Mouse (Mus musculus): ENCODE data around the gene Cdkn1c.

DNA sequence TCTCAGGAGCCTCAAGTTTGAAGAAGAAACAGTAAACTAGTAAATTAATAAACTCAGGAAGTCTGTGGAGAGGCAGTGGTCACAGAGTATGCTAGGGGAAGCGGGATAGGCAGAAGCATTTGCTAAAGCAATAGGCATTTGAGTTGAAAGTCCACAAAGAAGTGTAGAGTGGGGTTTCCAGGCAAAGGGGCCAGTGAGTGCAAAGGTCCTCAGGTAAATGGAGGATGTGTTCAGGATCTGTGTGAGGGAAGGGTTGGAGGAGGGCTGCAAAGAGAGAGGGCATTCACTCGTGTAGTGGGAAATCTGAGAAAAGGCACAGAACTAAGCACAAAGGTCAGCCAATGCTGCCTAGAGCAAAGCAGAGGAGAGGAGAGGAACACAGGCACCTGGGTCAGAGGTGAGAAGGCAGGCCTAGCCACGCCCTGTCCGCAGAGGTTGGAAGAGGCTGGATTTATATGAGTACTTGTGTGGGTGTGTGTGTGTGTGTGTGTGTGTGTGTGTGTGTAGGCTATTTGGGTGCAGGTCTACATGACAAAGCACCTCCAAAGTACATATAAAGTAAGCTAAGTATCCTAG is 41.2 kb downstream of the Cdkn1c start:
- TF ChIP-seq GABPA (IDR thresholded peaks at IDR 0.05; ENCODE audit: insufficient replicate concordance, low read depth, low read length) (no peak), TCF12 (IDR thresholded peaks at IDR 0.05; ENCODE audit: low read depth, low read length) (no peak), CHD1 (IDR thresholded peaks at IDR 0.05; ENCODE audit: low read depth, low read length) (no peak), ZKSCAN1 (IDR thresholded peaks at IDR 0.05; ENCODE audit: borderline replicate concordance, low read depth, low read length) (no peak), CTCF (conservative IDR thresholded peaks at IDR 0.05 in 1 of 2, IDR thresholded peaks at IDR 0.05 in 1 of 2; ENCODE audit: low read depth in 2 of 2, low read length in 2 of 2) (no peak), RAD21 (IDR thresholded peaks at IDR 0.05; ENCODE audit: low read depth, low read length) (no peak), MYC (IDR thresholded peaks at IDR 0.05; ENCODE audit: low read depth, low read length) (no peak), PAX5 (IDR thresholded peaks at IDR 0.05; ENCODE audit: low read length) (no peak), POLR2A (IDR thresholded peaks at IDR 0.05; ENCODE audit: low read depth, low read length) (no peak)

Measured in CH12.LX (cell line).